Mouse (Mus musculus): ENCODE results near the gene Thap7.

Thap7 gene

GRCm38 (mm10) chr16:17491154-17491553 is 39.8 kb downstream of the Thap7 start:
- DNase-seq (ENCODE audit: extremely low read depth, low read depth, low spot score): no peak

- DNase-seq (ENCODE audit: extremely low read depth, low read depth, low spot score): no peak
Observed at GRCm38 (mm10) chr16:17489469-17490111, 41.3 kb downstream of the Thap7 start, which contains the start of gene Aifm3. Gene Aifm3 (plus strand): TSS chr16:17489611.

GRCm38 (mm10) chr16:17488478-17489468 is 42.2 kb downstream of the Thap7 start:
- DNase-seq (ENCODE audit: extremely low read depth, low read depth, low spot score): no peak

DNA sequence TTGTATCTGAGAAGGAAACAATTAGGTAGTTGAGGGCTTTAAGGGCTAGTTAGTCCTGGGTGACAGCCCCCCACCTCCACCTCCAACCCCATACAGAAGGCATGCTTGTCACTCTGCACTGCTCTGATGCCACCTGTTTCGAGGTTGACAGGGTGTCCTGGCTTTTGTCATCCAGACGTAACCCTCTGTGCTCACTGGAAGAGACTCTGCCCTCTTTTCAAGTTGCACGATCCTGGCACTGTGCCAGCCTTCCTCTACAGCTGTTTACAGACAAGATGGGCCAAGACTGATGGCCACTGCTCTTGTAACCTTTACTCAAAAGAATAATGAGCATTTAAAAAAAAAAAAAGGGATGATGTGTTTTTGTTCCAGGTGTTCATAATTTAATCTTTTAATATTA is 44.4 kb downstream of the Thap7 start:
- DNase-seq (ENCODE audit: extremely low read depth, low read depth, low spot score): no peak

DNA sequence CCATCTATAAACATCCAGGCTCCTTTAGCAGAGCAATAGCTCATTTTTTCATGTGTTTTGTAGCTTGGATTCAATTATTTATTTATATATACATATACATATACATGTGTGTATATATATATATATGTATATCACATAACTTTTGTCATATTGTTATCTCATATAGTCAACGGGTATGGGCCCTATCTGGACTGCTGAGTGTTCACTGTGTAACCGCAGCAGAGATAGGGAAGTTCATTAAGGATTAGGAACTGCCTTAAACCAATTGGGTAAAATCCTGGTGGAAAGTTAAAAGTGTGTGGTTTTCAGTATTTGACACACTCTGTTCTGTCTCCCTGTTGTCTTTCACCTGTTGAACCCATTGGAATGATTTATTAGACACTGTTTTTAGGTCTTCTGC is 49.5 kb downstream of the Thap7 start:
- no peak for DNase-seq (ENCODE audit: extremely low read depth, low read depth, low spot score)

- no peak for DNase-seq (ENCODE audit: extremely low read depth, low read depth, low spot score)
Observed at GRCm38 (mm10) chr16:17478331-17478943, 52.5 kb downstream of the Thap7 start.

Measured in fat pad, adult 2 months (tissue).